Mouse (Mus musculus): ENCODE measurements around the gene Pnmal2. TPM values are rescaled to one million over a fixed set of nuclear protein-coding genes. Genes with fewer than 3 reads are reported as not detected.

Pnmal2 gene
- total and polyA plus RNA-seq, 3 experiments = 0.07 TPM; not detected in 2

GRCm38 (mm10) chr7:16904120-16904675 is 40.3 kb upstream of the Pnmal2 start:
- H3K9ac ChIP-seq (ENCODE audit: control insufficient read depth, low read depth, low read length, poor library complexity, severe bottlenecking) = no peak overlapping the region
- peaks cover 0 to 21% of the 10 kb centered on the region in 2 experiments; a peak in 2 of 4 replicates for H3K36me3 ChIP-seq (ENCODE audit: control insufficient read depth in 1 of 2, insufficient read depth in 2 of 2, low read length in 2 of 2)
- peaks cover 0 to under 1% of the 10 kb centered on the region in 2 experiments; a peak in 2 of 4 replicates for H3K27me3 ChIP-seq (ENCODE audit: control insufficient read depth in 1 of 2, insufficient read depth in 2 of 2, low read length in 2 of 2)
- no peak for DNase-seq (ENCODE audit: low read depth, low spot score)
- H3K4me3 ChIP-seq (ENCODE audit: control insufficient read depth in 1 of 2, insufficient read depth in 1 of 2, low read depth in 2 of 2, low read length in 2 of 2) = no peak overlapping the region
- peaks cover 4 to 37% of the 10 kb centered on the region in 2 experiments for H3K4me1 ChIP-seq (ENCODE audit: control insufficient read depth in 1 of 2, insufficient read depth in 2 of 2, low read length in 2 of 2)
- H3K9me3 ChIP-seq (replicated peaks; ENCODE audit: insufficient read depth, low read length) = no peaks in the 10 kb centered on the region
- peaks cover 25% of the 10 kb centered on the region for H3K79me2 ChIP-seq (ENCODE audit: control insufficient read depth, insufficient read depth, low read length, poor library complexity)
- no peak overlapping the region for H3K27ac ChIP-seq (ENCODE audit: control insufficient read depth, low read depth, low read length)
- TF ChIP-seq MAX (IDR thresholded peaks at IDR 0.05; ENCODE audit: low read length) = no peak
- 0 out of 2 replicates have a peak, but pooled peaks have one; percentile 14 for TF ChIP-seq TAL1 (IDR thresholded peaks at IDR 0.05; ENCODE audit: low read length)

DNA sequence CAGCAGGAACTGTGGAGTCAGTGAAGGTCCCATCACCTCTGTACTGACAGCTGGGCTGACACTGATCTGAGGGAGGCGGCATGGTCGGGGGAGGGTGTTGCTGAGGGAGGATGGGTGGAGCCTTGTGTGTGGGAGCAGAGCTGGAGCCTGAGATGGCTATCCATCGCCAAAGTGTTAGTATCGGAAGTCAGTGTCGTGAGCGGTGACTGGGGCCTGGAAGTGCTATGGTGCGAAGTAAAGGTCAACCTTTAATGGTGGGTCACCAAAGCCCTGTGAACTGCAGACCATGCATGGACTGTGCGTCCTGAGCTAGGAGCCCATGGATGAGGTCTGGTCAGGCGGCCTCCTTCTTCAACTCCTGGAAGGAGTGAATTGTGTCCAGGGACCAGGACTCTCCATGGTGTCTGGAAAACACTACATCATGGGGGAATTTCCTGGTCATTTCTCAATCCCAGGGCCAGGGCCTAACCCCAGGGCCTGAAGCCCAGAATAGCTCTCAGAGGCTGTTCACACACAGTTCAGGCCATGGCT is 38.9 kb upstream of the Pnmal2 start:
- peak; percentile 82 for DNase-seq (ENCODE audit: low read depth, low spot score)
- Histone ChIP-seq H3K4me3 (ENCODE audit: control insufficient read depth in 1 of 2, insufficient read depth in 1 of 2, low read depth in 2 of 2, low read length in 2 of 2) (peak overlapping the region; percentile 33 to 44), H3K9ac (ENCODE audit: control insufficient read depth, low read depth, low read length, poor library complexity, severe bottlenecking) (peak overlapping the region; percentile 48), H3K27ac (ENCODE audit: control insufficient read depth, low read depth, low read length) (peak overlapping the region; percentile 61), H3K9me3 (replicated peaks; ENCODE audit: insufficient read depth, low read length) (no peaks in the 10 kb centered on the region), H3K27me3 (ENCODE audit: control insufficient read depth in 1 of 2, insufficient read depth in 2 of 2, low read length in 2 of 2) (no peaks in the 10 kb centered on the region; a peak in 2 of 4 replicates), H3K36me3 (ENCODE audit: control insufficient read depth in 1 of 2, insufficient read depth in 2 of 2, low read length in 2 of 2) (peaks cover 0 to 33% of the 10 kb centered on the region in 2 experiments), H3K4me1 (ENCODE audit: control insufficient read depth in 1 of 2, insufficient read depth in 2 of 2, low read length in 2 of 2) (peaks cover 6 to 47% of the 10 kb centered on the region in 2 experiments), H3K79me2 (ENCODE audit: control insufficient read depth, insufficient read depth, low read length, poor library complexity) (peaks cover 27% of the 10 kb centered on the region)
- no peak for TF ChIP-seq NRF1 (IDR thresholded peaks at IDR 0.05; ENCODE audit: insufficient read depth, low read depth, low read length, poor library complexity, severe bottlenecking)
- no peak for TF ChIP-seq GABPA (IDR thresholded peaks at IDR 0.05; ENCODE audit: low read depth, low read length)
- no peak; the same call in 1 of the 2 replicates for TF ChIP-seq POLR2AphosphoS2 (IDR thresholded peaks at IDR 0.05; ENCODE audit: low read length)
- no peak for TF ChIP-seq USF1 (IDR thresholded peaks at IDR 0.05; ENCODE audit: low read depth, low read length)
- no peak for TF ChIP-seq CHD1 (IDR thresholded peaks at IDR 0.05; ENCODE audit: low read depth, low read length)
- TF ChIP-seq ZC3H11A (IDR thresholded peaks at IDR 0.05; ENCODE audit: low read depth, low read length) = no peak
- TF ChIP-seq E2F4 (IDR thresholded peaks at IDR 0.05; ENCODE audit: borderline replicate concordance, low read depth, low read length) = no peak; the same call in 1 of the 2 replicates
- TF ChIP-seq TCF12 (IDR thresholded peaks at IDR 0.05; ENCODE audit: low read depth, low read length) = peak; percentile 38; the same call in 1 of the 2 replicates
- peak; percentile 72; the same call in 1 of the 2 replicates for TF ChIP-seq MXI1 (IDR thresholded peaks at IDR 0.05; ENCODE audit: low read depth, low read length)
- TF ChIP-seq HCFC1 (IDR thresholded peaks at IDR 0.05; ENCODE audit: low read depth, low read length) = no peak
- peak; percentile 42; the same call in 1 of the 2 replicates for TF ChIP-seq SIN3A (IDR thresholded peaks at IDR 0.05; ENCODE audit: low read length)
- TF ChIP-seq ZMIZ1 (IDR thresholded peaks at IDR 0.05; ENCODE audit: low read depth, low read length) = no peak
- no peak for TF ChIP-seq TAL1 (IDR thresholded peaks at IDR 0.05; ENCODE audit: low read length)
- TF ChIP-seq MEF2A (IDR thresholded peaks at IDR 0.05; ENCODE audit: extremely low read depth, insufficient replicate concordance, low read depth, low read length, poor library complexity, severe bottlenecking) = no peak
- 0 out of 2 replicates have a peak, but pooled peaks have one; percentile 8 for TF ChIP-seq RCOR1 (IDR thresholded peaks at IDR 0.05; ENCODE audit: low read depth, low read length)
- TF ChIP-seq MAZ (IDR thresholded peaks at IDR 0.05; ENCODE audit: low read depth, low read length) = 0 out of 2 replicates have a peak, but pooled peaks have one; percentile 46
- no peak for TF ChIP-seq MAX (IDR thresholded peaks at IDR 0.05; ENCODE audit: low read length)
- no peak for TF ChIP-seq RAD21 (IDR thresholded peaks at IDR 0.05; ENCODE audit: low read depth, low read length)
- TF ChIP-seq CTCF (IDR thresholded peaks at IDR 0.05 in 2 of 3, conservative IDR thresholded peaks at IDR 0.05 in 1 of 3; ENCODE audit: control insufficient read depth in 1 of 3, insufficient read depth in 1 of 3, low read depth in 2 of 3, low read length in 3 of 3, poor library complexity in 1 of 3, severe bottlenecking in 1 of 3) = no peak
- TF ChIP-seq MYC (IDR thresholded peaks at IDR 0.05; ENCODE audit: low read depth, low read length) = no peak
- no peak for TF ChIP-seq GATA1 (IDR thresholded peaks at IDR 0.05; ENCODE audit: low read depth, low read length)
- TF ChIP-seq TBP (IDR thresholded peaks at IDR 0.05; ENCODE audit: low read depth, low read length) = no peak
- no peak for TF ChIP-seq ZNF384 (IDR thresholded peaks at IDR 0.05; ENCODE audit: low read depth, low read length)
- TF ChIP-seq EP300 (IDR thresholded peaks at IDR 0.05; ENCODE audit: low read depth in 1 of 2, low read length in 2 of 2) = 0 out of 4 replicates have a peak, but pooled peaks of 1 of the 2 experiments have one; percentile 36
